Mouse (Mus musculus) limb, embryonic 13.5 days (tissue): Measurements from ENCODE around the gene Sowahb. TPM values are rescaled to one million over a fixed set of nuclear protein-coding genes. Genes with fewer than 3 reads are reported as not detected.

ENCODE experiments used
- ATAC-seq: fragments of 200-750 bp; cut with Nextera tagmentation; 2 replicates; pipeline ENCODE4 v1.8.0; 2017; ENCODE audit warnings: low read depth, moderate number of reproducible peaks, moderate TSS enrichment; ENCODE audit not compliant: low FRiP score
- H3K27ac ChIP-seq: fragments of 300-500 bp; sonication (generic); 2 replicates; pipeline ENCODE4 v1.5.1; 2015; ENCODE audit warnings: inconsistent platforms, mild to moderate bottlenecking, moderate library complexity
- H3K27me3 ChIP-seq: fragments of 300-500 bp; sonication (generic); 2 replicates; pipeline ENCODE4 v1.6.1; 2015; ENCODE audit warnings: mild to moderate bottlenecking, inconsistent platforms
- H3K36me3 ChIP-seq: fragments of 300-500 bp; sonication (generic); 2 replicates; pipeline ENCODE4 v1.6.1; 2015; ENCODE audit warnings: inconsistent platforms, mild to moderate bottlenecking, moderate library complexity
- H3K4me1 ChIP-seq: fragments of 300-500 bp; sonication (generic); 2 replicates; pipeline ENCODE4 v1.6.1; 2015; ENCODE audit warnings: inconsistent platforms
- H3K4me2 ChIP-seq: fragments of 300-500 bp; sonication (generic); replicated peaks from 2 replicates; pipeline ENCODE4 v1.6.1; 2015; ENCODE audit warnings: inconsistent platforms, mild to moderate bottlenecking, moderate library complexity
- H3K4me3 ChIP-seq: fragments of 300-500 bp; sonication (generic); 2 replicates; pipeline ENCODE4 v1.5.1; 2015; ENCODE audit warnings: moderate library complexity, mild to moderate bottlenecking, inconsistent platforms
- H3K9ac ChIP-seq: fragments of 300-500 bp; sonication (generic); 2 replicates; pipeline ENCODE4 v1.6.1; 2015; ENCODE audit warnings: mild to moderate bottlenecking, inconsistent platforms
- H3K9me3 ChIP-seq: fragments of 300-500 bp; sonication (generic); 2 replicates; pipeline ENCODE4 v1.6.1; 2016; ENCODE audit warnings: inconsistent platforms
- WGBS: fragments of 180-500 bp; shearing (Covaris S2); methylation state at CpG from one replicate; pipeline ENCODE4 v1.1.7; 2015; 5-methylcytosine and 5-hydroxymethylcytosine counted together
- polyA plus RNA-seq: library from polyadenylated mRNA; unstranded; fragments of >200 nt; fragmentation: Nextera tagmentation; extraction: Ambion mirVana; gene quantifications from 2 replicates; pipeline ENCODE4 v1.2.1, GENCODE M21; 2015

The Sowahb gene
- polyA plus RNA-seq, 1 experiment from 2014 or later: 0.43 TPM

GRCm38 (mm10) chr5:93053606-93054397 is 9.0 kb upstream of the Sowahb start:
- 49% methylated on average over 8 of the region's 8 CpGs for WGBS
- no peak for ATAC-seq
- Histone ChIP-seq H3K4me3 (no peak overlapping the region), H3K4me2 (no peak overlapping the region), H3K27ac (no peak overlapping the region), H3K4me1 (no peaks in the 10 kb centered on the region), H3K27me3 (peaks cover 12% of the 10 kb centered on the region), H3K9ac (no peak overlapping the region), H3K36me3 (no peaks in the 10 kb centered on the region), H3K9me3 (peaks cover 6% of the 10 kb centered on the region)

GRCm38 (mm10) chr5:93051951-93052350 is 7.1 kb upstream of the Sowahb start:
- Histone ChIP-seq H3K4me1 (no peaks in the 10 kb centered on the region), H3K27ac (no peak overlapping the region), H3K36me3 (no peaks in the 10 kb centered on the region), H3K9ac (no peak overlapping the region), H3K4me2 (no peak overlapping the region), H3K4me3 (no peak overlapping the region), H3K9me3 (peaks cover 5% of the 10 kb centered on the region), H3K27me3 (peaks cover 30% of the 10 kb centered on the region)
- 69% methylated on average over 9 of the region's 9 CpGs for WGBS
- no peak for ATAC-seq

GRCm38 (mm10) chr5:93051041-93051440 is 6.2 kb upstream of the Sowahb start:
- H3K36me3 ChIP-seq: no peaks in the 10 kb centered on the region
- no peak overlapping the region for H3K4me3 ChIP-seq
- no peak overlapping the region for H3K9ac ChIP-seq
- no peaks in the 10 kb centered on the region for H3K9me3 ChIP-seq
- H3K4me1 ChIP-seq: no peaks in the 10 kb centered on the region
- H3K27ac ChIP-seq: no peak overlapping the region
- H3K4me2 ChIP-seq: no peak overlapping the region
- ATAC-seq: no peak
- 46% methylated on average over 5 of the region's 5 CpGs for WGBS
- H3K27me3 ChIP-seq: peaks cover 39% of the 10 kb centered on the region

- Histone ChIP-seq H3K4me1 (peaks cover 4% of the 10 kb centered on the region), H3K27me3 (peaks cover 50% of the 10 kb centered on the region), H3K4me3 (no peak overlapping the region), H3K27ac (no peak overlapping the region), H3K9me3 (no peaks in the 10 kb centered on the region), H3K36me3 (no peaks in the 10 kb centered on the region), H3K4me2 (no peak overlapping the region), H3K9ac (no peak overlapping the region)
- ATAC-seq: no peak
- 100% methylated on average over 1 of the region's 1 CpGs for whole genome bisulfite sequencing
Observed at GRCm38 (mm10) chr5:93049971-93050370, 5.1 kb upstream of the Sowahb start.

GRCm38 (mm10) chr5:93048481-93049240 is 3.8 kb upstream of the Sowahb start:
- H3K36me3 ChIP-seq: no peaks in the 10 kb centered on the region
- H3K9me3 ChIP-seq: no peaks in the 10 kb centered on the region
- no peak overlapping the region for H3K9ac ChIP-seq
- peaks cover 17% of the 10 kb centered on the region for H3K4me1 ChIP-seq
- no peak for ATAC-seq
- H3K4me2 ChIP-seq: no peak overlapping the region
- no peak overlapping the region for H3K27ac ChIP-seq
- H3K4me3 ChIP-seq: no peak overlapping the region
- WGBS: 65% methylated on average over 13 of the region's 13 CpGs
- peaks cover 63% of the 10 kb centered on the region for H3K27me3 ChIP-seq

- Histone ChIP-seq H3K9me3 (no peaks in the 10 kb centered on the region), H3K9ac (no peak overlapping the region), H3K27me3 (peaks cover 86% of the 10 kb centered on the region), H3K4me3 (no peak overlapping the region), H3K36me3 (no peaks in the 10 kb centered on the region), H3K27ac (no peak overlapping the region), H3K4me1 (peaks cover 19% of the 10 kb centered on the region), H3K4me2 (no peak overlapping the region)
- 31% methylated on average over 5 of the region's 5 CpGs for WGBS
- no peak for ATAC-seq
Observed at GRCm38 (mm10) chr5:93046306-93046845, 1.6 kb upstream of the Sowahb start.

- Histone ChIP-seq H3K9me3 (no peaks in the 10 kb centered on the region), H3K9ac (peak overlapping the region; percentile 62), H3K4me2 (peak overlapping the region; percentile 99), H3K27ac (no peak overlapping the region), H3K27me3 (peaks cover 89% of the 10 kb centered on the region), H3K4me1 (peaks cover 19% of the 10 kb centered on the region), H3K4me3 (peak overlapping the region; percentile 59), H3K36me3 (no peaks in the 10 kb centered on the region)
- under 1% methylated on average over 19 of the region's 19 CpGs for WGBS
- ATAC-seq: no peak; the same call in 1 of the 2 replicates
Observed at GRCm38 (mm10) chr5:93045371-93045714, 521 bp upstream of the Sowahb start.

- WGBS: 2% methylated on average over 66 of the region's 69 CpGs
- Histone ChIP-seq H3K36me3 (no peaks in the 10 kb centered on the region), H3K4me2 (peak overlapping the region; percentile 99), H3K9me3 (no peaks in the 10 kb centered on the region), H3K4me3 (peak overlapping the region; percentile 59), H3K27me3 (peaks cover 84% of the 10 kb centered on the region), H3K27ac (no peak overlapping the region), H3K4me1 (peaks cover 19% of the 10 kb centered on the region), H3K9ac (peak overlapping the region; percentile 62)
- 0 out of 2 replicates have a peak, but pooled peaks have one; percentile 4 for ATAC-seq
Observed at GRCm38 (mm10) chr5:93043688-93044583, 886 bp downstream of the Sowahb start.

- peaks cover 75% of the 10 kb centered on the region for H3K27me3 ChIP-seq
- H3K9me3 ChIP-seq: no peaks in the 10 kb centered on the region
- ATAC-seq: no peak
- 47% methylated on average over 18 of the region's 18 CpGs for WGBS
- H3K27ac ChIP-seq: no peak overlapping the region
- no peak overlapping the region for H3K4me2 ChIP-seq
- no peak overlapping the region for H3K9ac ChIP-seq
- H3K4me3 ChIP-seq: no peak overlapping the region; the same call in 1 of the 2 replicates
- no peaks in the 10 kb centered on the region for H3K36me3 ChIP-seq
- H3K4me1 ChIP-seq: peaks cover 19% of the 10 kb centered on the region
Observed at GRCm38 (mm10) chr5:93042831-93043687, 1.8 kb downstream of the Sowahb start.

- no peak overlapping the region for H3K9ac ChIP-seq
- no peak overlapping the region for H3K4me3 ChIP-seq
- 49% methylated on average over 4 of the region's 4 CpGs for WGBS
- no peaks in the 10 kb centered on the region for H3K9me3 ChIP-seq
- no peak overlapping the region for H3K4me2 ChIP-seq
- no peak overlapping the region for H3K27ac ChIP-seq
- peaks cover 66% of the 10 kb centered on the region for H3K27me3 ChIP-seq
- no peaks in the 10 kb centered on the region for H3K36me3 ChIP-seq
- ATAC-seq: no peak
- H3K4me1 ChIP-seq: peaks cover 28% of the 10 kb centered on the region
Observed at GRCm38 (mm10) chr5:93042031-93042430, 2.8 kb downstream of the Sowahb start.

GRCm38 (mm10) chr5:93041276-93041675 is 3.5 kb downstream of the Sowahb start:
- Histone ChIP-seq H3K36me3 (no peaks in the 10 kb centered on the region), H3K9ac (no peak overlapping the region), H3K27ac (no peak overlapping the region), H3K4me2 (no peak overlapping the region), H3K9me3 (no peaks in the 10 kb centered on the region), H3K27me3 (peaks cover 58% of the 10 kb centered on the region), H3K4me1 (peaks cover 32% of the 10 kb centered on the region), H3K4me3 (no peak overlapping the region)
- no peak for ATAC-seq
- WGBS: 25% methylated on average over 3 of the region's 3 CpGs
